Mouse (Mus musculus) left cerebral cortex, postnatal 14 days (tissue): ENCODE measurements around the gene Exoc7. TPM values are rescaled to one million over a fixed set of nuclear protein-coding genes. Genes with fewer than 3 reads are reported as not detected.

Source experiments
- DNase-seq, 2 experiments: peaks; one replicate each; pipeline ENCODE4 v3.0.0; 2021 to 2022; ENCODE audit warnings: low spot score in 2 of 2, mixed read lengths in 1 of 2
- intact Hi-C: fragments of 180-260 bp; cut with DNase I; formaldehyde crosslinking; loops from one replicate; pipeline ENCODE4 v1.15.1; 2025
- total RNA-seq, 2 experiments: library from RNA; stranded (reverse); gene quantifications; 2 replicates each; pipeline ENCODE4 v1.2.3; 2021

Gene Exoc7
- total RNA-seq, 2 experiments from 2014 or later = 92.7 to 115 TPM

DNA sequence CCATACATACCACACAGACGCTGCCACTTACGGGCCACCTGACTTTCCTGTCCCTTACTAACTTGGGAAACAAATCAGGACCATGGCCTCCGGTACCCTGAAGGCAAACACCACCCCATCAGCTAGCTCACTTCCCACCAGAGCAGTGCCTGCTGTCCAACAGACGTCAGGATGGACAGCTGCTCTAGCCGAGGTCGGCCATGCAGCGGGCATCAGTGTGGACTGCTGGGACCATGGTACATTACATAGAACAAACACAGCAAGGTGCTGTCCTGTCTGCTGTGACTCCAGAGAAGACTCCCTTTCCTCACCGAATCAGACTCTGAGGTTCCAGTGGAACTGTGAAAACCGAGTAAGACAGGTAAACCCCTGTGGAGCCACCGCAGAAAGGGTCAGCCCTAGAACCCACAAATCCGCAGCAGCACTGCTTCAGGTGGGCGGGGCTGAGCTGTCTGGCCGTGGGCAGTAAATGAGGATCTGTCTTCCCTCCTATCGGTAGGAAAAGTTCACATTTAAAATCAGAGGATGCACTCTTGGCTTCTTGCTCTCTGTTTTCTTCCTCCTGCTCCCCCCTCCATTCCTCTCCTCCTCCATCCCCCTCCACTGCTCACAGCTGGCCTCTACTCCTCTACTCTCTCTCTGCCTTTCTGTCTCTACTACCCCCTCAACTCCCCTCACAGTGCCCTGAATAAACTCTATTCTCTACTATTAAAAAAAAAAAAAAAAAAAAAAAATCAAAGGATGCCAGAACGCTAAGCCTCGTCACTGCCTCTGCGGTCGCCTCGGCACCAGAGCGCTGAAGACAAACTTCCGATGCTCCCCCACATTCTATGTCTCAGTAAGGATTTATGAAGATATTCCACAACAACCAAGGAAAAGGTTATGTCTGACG lies 51.7 kb downstream of the Exoc7 start:
- no peak for DNase-seq
- intact Hi-C loops = no loop called here

DNA sequence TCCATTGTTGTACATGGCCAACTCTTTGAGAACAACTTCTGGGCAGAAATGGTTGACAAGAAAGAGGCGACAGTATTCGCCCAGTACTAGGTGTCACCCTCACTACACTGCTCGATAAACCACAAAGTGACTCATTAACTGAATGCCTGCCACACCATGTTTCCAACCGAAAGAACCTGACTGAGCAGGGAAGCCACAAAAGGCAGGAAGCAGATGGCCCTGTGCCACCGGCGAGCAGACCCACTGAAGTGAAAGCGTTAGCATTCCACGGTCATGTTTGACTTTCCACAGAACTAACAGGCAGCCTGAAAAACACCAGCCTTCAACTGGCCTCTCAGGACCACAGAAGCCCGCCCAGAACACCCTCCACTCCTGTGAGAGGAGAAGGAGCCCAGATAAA lies 52.4 kb downstream of the Exoc7 start:
- DNase-seq = no peak
- intact Hi-C loops = no loop called here

DNA sequence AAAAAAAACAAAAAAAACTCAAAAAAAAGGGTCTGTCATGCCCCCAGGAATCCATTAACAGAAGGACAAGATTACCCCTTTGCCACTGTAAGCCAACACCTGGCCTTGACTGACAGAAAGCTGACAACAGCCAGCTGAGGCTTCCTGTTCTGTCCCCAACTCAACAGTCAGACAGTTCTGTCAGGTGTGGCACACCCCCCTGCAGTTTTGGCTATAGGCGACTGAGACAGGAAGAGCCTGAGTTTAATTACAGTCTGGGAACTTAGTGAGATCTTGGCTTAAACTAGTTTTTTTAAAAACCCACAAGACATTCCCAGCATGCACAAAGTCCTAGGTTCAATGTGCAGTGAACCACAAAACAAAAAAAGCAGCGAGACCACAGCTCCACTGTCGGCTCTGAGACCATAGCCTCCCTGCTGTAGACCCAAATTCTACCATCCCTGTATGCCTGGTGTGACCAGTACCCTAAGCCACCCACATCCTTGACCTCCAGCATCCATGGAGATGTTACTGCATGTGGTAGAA lies 53.9 kb downstream of the Exoc7 start:
- intact Hi-C loops = no loop called here
- no peak for DNase-seq

DNA sequence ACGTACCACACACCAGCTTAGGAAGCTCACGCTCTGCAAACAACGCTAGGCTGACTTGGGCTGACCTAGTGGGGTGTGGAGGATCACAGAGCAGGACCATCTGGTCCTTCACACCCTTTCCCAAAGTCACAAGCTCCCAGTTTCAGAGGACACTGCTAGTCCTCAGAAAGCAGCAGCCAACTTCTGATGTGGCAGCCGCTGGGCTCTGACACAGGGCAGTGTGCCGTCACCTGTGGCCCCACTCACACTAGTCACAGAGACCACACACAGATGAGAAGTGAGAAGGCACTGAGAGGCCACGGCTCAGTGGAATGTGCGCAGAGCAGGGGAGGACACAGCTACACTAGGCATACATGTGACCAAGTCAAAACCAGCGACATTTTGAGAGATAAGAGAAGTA lies 56.1 kb downstream of the Exoc7 start:
- no peak for DNase-seq
- intact Hi-C loops = no loop called here

DNA sequence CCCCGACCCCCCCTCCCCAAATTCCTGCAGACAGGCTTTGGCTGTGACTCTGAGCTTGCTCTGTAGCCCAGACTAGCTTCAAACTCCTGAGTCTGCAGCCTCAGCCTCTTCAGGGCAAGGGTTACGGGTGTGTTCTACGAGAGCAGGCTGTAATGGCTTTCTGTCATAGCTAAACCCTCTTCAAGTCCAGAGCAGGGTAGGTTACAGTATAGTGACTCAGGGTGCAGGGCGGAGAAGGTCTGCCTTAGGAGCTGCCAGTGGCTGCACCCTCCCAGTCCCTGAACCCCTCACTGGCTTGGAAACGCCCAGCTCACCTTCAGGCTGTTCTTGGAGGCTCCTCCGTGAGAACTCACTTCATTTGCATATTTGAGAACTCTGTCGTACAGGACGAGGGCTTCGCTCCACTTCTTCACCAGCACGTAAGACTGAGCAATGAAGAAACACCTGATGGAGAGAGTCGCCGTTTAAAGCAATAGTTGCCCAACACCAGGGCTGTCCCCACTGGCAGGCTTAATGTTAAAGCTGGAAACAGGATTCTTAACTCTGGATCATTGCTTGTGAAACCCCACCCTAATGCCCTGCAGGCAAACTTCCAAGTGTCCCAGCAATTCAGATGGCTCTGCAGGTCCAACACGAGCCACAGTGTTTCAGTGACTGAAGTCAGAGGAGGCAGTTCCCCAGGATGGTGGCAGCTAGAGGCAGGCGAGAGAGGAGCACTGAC lies 59.4 kb downstream of the Exoc7 start:
- intact Hi-C loops = no loop called here
- no peak for DNase-seq

DNA sequence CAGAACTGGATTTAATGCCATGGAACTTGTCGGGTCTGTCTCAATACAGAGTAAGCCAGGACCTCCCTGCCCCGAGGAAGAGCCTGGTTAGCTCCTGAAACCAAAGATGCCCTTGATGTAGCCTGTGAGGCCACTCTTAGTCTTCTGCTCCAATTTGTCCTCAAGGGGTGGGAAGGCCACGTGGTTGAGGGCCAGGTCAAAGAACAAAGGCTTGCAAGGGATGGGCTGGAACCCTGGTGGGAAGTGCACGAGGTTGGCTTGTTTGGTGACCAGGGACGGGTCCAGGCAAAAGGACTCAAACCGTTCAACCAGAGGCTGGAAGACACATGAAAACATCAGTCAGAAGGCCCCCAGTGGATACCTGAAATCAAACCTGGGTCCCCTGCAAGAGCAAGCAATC lies 61.4 kb downstream of the Exoc7 start:
- intact Hi-C loops = no loop called here
- no peak for DNase-seq

DNA sequence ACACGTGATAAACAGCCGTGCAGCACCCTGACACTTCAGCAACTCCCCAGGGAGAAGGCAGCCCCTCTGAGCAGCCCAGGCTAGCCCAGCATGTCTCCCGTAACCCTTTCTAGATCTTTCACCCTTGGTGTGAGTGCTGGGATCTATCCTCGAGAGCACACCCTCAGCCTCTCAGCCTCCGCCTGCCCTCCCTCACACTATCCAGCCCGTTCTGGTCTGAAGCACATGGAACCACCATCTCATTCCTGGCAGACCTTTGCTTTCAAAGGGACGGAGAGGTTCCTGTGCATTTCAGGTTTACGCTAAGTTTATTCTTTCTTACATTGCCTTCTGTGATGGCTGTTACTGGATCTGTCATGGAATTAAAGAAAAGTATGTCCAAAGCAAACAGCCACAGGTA lies 62.5 kb downstream of the Exoc7 start:
- no peak for DNase-seq
- intact Hi-C loops = no loop called here

DNA sequence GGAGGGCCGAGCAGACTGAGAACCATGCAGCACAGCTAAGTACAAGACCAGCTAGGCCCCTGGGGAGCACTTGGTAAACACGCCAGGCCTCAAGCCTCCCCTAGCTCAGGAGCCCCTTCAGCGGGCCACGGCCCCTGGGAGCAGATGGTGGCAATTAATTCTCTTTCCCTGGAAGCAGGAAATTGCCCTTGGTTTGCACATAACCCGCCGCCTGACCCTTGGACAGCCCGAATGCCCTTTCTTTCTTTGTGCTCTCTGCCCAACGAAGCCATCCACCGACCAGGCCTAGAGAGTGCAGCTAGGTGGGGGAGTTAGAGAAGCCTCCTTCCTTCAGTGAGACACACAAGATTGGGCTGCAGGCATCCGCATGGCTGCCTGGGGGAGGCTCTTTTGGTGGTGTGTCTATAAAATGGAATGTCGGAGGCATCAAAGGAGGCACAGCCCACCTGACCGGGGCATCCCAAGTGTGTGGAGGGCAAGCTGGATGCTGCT lies 65.2 kb downstream of the Exoc7 start:
- no peak for DNase-seq

DNA sequence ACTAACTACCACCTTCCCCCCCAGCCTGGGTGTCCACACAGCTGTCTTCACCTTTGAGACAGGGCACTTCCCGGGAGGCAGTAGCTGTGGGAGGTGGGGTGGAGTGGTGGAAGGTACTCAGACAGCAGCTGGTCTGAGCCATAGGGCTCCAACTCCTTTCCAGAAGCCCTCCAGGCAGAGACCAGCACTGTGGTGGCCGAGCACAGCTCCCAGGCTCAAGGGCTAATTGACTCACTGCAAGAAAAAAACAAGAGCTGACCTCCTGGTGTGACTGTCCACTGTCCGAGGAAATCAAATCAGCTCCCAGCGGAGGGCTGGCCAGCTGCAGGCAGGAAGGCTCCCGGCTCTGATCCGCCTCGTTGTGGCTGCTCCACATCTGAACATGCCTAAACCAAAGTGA lies 67.2 kb downstream of the Exoc7 start:
- DNase-seq = no peak
- intact Hi-C loops = no loop called here

More for the DNA sequence above, 65.2 kb downstream of the Exoc7 start:
- intact Hi-C loops = no loop called here

Other genes starting within 250 kb of the Exoc7 start
- under 1 TPM; 0.46 to 0.55 TPM for gene Unc13d, start 229.3 kb downstream of the Exoc7 start, total RNA-seq
- 100 to 1,000 TPM; 278 to 292 TPM for gene Wbp2, start 220.2 kb downstream of the Exoc7 start, total RNA-seq
- 1 to 10 TPM; 8.7 to 9.0 TPM for gene Trim47, start 180.0 kb downstream of the Exoc7 start, total RNA-seq
- 1 to 10 TPM; 5.4 to 7.0 TPM for gene Trim65, start 176.1 kb downstream of the Exoc7 start, total RNA-seq
- 10 to 100 TPM; 51.1 to 56.1 TPM for gene Mrpl38, start 168.4 kb downstream of the Exoc7 start, total RNA-seq
- 10 to 100 TPM; 88.7 to 94.7 TPM for gene Fbf1, start 139.1 kb downstream of the Exoc7 start, total RNA-seq
- gene Ten1, start 108.4 kb downstream of the Exoc7 start, total RNA-seq = 10 to 100 TPM; 41.5 to 44.0 TPM
- gene Acox1, start 108.2 kb downstream of the Exoc7 start, total RNA-seq = 100 to 1,000 TPM; 120 to 121 TPM
- under 1 TPM; 0.68 to 0.97 TPM for gene Evpl, start 69.2 kb downstream of the Exoc7 start, total RNA-seq
- gene Srp68, start 33.0 kb downstream of the Exoc7 start, total RNA-seq = 10 to 100 TPM; 52.0 to 56.4 TPM
- under 1 TPM in 1 of 2 experiments, not detected in 1; 0.18 TPM for gene Galr2, start 26.3 kb downstream of the Exoc7 start, total RNA-seq
- 1 to 10 TPM; 4.2 to 5.5 TPM for gene Foxj1, start 28.2 kb upstream of the Exoc7 start, total RNA-seq
- gene Rnf157, start 105.8 kb upstream of the Exoc7 start, total RNA-seq = 100 to 1,000 TPM; 228 to 235 TPM
- gene Ubald2, start 126.9 kb upstream of the Exoc7 start, total RNA-seq = 10 to 100 TPM; 30.1 to 32.0 TPM
- gene Qrich2, start 159.0 kb upstream of the Exoc7 start, total RNA-seq = not detected
- gene Prpsap1, start 187.0 kb upstream of the Exoc7 start, total RNA-seq = 10 to 100 TPM; 70.6 to 82.9 TPM
- gene Sphk1, start 223.7 kb upstream of the Exoc7 start, total RNA-seq = 1 to 10 TPM; 4.7 to 5.9 TPM